Mouse (Mus musculus) stomach, embryonic 16.5 days (tissue): Measurements from ENCODE around the gene Aif1. TPM values are rescaled to one million over a fixed set of nuclear protein-coding genes. Genes with fewer than 3 reads are reported as not detected.

ENCODE experiments used
- ATAC-seq: fragments of 200-750 bp; cut with Nextera tagmentation; 2 replicates; pipeline ENCODE4 v1.8.0; 2017; ENCODE audit warnings: moderate number of reproducible peaks, moderate TSS enrichment; ENCODE audit not compliant: insufficient read depth, low FRiP score
- H3K27ac ChIP-seq: fragments of 300-500 bp; sonication (generic); 2 replicates; pipeline ENCODE4 v1.5.1; 2014; ENCODE audit warnings: low read length
- H3K27me3 ChIP-seq: fragments of 300-500 bp; sonication (generic); 2 replicates; pipeline ENCODE4 v1.6.1; 2014; ENCODE audit warnings: low read length, control low read depth, mixed read lengths; ENCODE audit not compliant: control insufficient read depth, insufficient read depth
- H3K36me3 ChIP-seq: fragments of 300-500 bp; sonication (generic); 2 replicates; pipeline ENCODE4 v1.6.1; 2014; ENCODE audit warnings: low read length; ENCODE audit not compliant: control insufficient read depth, insufficient read depth
- H3K4me1 ChIP-seq: fragments of 300-500 bp; sonication (generic); 2 replicates; pipeline ENCODE4 v1.6.1; 2014; ENCODE audit warnings: low read length, control low read depth, mixed read lengths; ENCODE audit not compliant: control insufficient read depth, insufficient read depth
- H3K4me2 ChIP-seq: fragments of 300-500 bp; sonication (generic); 2 replicates; pipeline ENCODE4 v1.6.1; 2014; ENCODE audit warnings: low read depth, low read length, mixed read lengths
- H3K4me3 ChIP-seq: fragments of 300-500 bp; sonication (generic); replicated peaks from 2 replicates; pipeline ENCODE4 v1.5.1; 2014; ENCODE audit warnings: mild to moderate bottlenecking, low read length
- H3K9ac ChIP-seq: fragments of 300-500 bp; sonication (generic); 2 replicates; pipeline ENCODE4 v1.6.1; 2014; ENCODE audit warnings: low read length
- H3K9me3 ChIP-seq: fragments of 300-500 bp; sonication (generic); replicated peaks from 2 replicates; pipeline ENCODE4 v1.6.1; 2016; ENCODE audit warnings: low read length, control low read depth; ENCODE audit not compliant: control insufficient read depth
- WGBS: fragments of 180-500 bp; shearing (Covaris S2); extraction: QIAGEN DNeasy Blood & Tissue Kit; methylation state at CpG from one replicate; pipeline ENCODE4 v1.1.7; 2014; 5-methylcytosine and 5-hydroxymethylcytosine counted together
- polyA plus RNA-seq: library from polyadenylated mRNA; unstranded; fragments of >200 nt; fragmentation: Nextera tagmentation; extraction: Ambion mirVana; gene quantifications from 2 replicates; pipeline ENCODE4 v1.2.1, GENCODE M21; 2015

Aif1 gene
- polyA plus RNA-seq, 1 experiment from 2014 or later = 20.2 TPM

DNA sequence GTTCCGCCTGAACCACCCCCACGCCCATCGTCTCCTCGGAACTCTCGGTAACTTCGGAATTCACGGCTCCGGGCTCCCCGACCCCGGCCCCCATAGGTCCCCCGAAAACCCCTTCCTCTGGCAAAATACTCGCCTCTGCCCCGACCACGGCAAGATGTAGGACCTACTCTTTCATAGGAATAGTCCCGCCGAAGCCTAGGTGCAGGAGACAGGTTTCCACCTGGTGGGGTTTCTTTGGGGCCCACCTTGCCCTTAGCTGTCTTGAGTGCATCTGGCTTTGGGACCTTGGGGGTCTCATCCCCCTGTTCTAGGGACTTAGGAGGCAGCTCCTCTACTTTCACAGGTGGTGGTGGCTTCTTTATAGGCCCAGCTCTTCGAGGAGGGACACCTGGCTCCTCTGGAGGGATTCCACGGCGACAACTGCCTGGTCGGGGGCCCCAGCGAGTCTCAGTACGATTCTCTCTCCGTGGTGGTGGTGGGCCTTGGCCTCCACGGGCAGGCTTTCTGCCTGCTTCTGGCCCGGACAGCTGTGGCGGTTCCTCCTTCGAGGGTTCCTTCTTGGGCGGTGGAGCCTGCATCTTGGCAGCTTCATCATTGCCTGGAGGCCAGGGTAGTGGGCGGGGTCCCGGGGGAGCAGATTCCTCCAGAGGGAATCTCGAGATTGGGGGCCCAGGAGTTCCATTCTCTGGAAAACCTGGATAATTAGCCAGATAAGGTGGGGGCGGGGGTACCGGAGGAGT lies 19.2 kb downstream of the Aif1 start:
- no peak overlapping the region for H3K9ac ChIP-seq
- WGBS = 85% methylated on average over 33 of the region's 33 CpGs
- ATAC-seq = no peak
- peaks cover 74% of the 10 kb centered on the region for H3K36me3 ChIP-seq
- no peaks in the 10 kb centered on the region for H3K9me3 ChIP-seq
- H3K27ac ChIP-seq = no peak overlapping the region
- no peak overlapping the region for H3K4me3 ChIP-seq
- no peak overlapping the region for H3K4me2 ChIP-seq
- no peaks in the 10 kb centered on the region for H3K27me3 ChIP-seq
- no peaks in the 10 kb centered on the region for H3K4me1 ChIP-seq

DNA sequence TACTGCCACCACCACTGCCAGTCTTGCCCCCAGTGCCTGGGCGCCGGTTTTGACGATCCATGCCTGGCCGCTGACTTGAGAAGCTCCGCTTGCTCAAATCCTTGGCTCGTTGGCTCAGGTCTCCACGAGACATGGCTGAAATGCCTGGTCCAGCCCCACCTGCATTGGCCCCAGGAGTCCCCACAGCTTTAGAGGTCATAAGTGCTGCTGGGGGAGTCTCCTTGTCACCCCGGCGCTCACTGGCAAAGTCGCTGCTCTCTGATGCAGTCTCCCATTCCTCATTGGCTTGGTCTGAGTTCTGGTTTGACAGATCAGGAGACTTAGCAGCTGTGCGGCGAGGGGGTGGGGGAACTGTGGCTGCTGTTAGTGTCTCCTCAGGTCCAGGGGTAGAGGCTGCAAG lies 20.4 kb downstream of the Aif1 start:
- Histone ChIP-seq H3K4me1 (no peaks in the 10 kb centered on the region), H3K4me3 (no peak overlapping the region), H3K4me2 (no peak overlapping the region), H3K27ac (no peak overlapping the region), H3K36me3 (peaks cover 66% of the 10 kb centered on the region), H3K27me3 (no peaks in the 10 kb centered on the region), H3K9me3 (no peaks in the 10 kb centered on the region), H3K9ac (no peak overlapping the region)
- 88% methylated on average over 12 of the region's 12 CpGs for WGBS
- no peak for ATAC-seq

DNA sequence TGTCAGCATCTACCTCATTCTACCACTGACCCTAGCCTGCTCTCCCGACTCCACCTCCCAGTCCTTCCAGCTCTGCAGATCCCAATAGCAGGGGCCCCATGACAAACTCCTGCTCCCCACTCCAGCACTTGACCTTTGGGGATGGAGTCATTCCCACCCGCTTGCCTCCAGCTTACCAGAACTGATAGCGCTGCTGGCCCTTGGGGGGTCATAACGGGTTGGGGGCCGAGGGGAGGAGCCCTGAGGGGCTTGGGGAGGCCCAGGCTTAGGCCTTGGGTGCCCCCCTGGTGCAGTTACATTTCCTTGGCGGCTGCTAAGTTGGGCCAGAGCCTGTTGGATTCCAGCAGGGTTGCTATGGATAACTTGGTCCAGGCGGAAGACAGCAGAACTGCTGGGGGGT lies 21.3 kb downstream of the Aif1 start:
- H3K9me3 ChIP-seq = no peaks in the 10 kb centered on the region
- no peak overlapping the region for H3K27ac ChIP-seq
- ATAC-seq = no peak
- no peak overlapping the region for H3K9ac ChIP-seq
- no peaks in the 10 kb centered on the region for H3K4me1 ChIP-seq
- peaks cover 69% of the 10 kb centered on the region for H3K36me3 ChIP-seq
- H3K4me3 ChIP-seq = no peak overlapping the region
- H3K4me2 ChIP-seq = no peak overlapping the region
- WGBS = 86% methylated on average over 7 of the region's 7 CpGs
- H3K27me3 ChIP-seq = no peaks in the 10 kb centered on the region

DNA sequence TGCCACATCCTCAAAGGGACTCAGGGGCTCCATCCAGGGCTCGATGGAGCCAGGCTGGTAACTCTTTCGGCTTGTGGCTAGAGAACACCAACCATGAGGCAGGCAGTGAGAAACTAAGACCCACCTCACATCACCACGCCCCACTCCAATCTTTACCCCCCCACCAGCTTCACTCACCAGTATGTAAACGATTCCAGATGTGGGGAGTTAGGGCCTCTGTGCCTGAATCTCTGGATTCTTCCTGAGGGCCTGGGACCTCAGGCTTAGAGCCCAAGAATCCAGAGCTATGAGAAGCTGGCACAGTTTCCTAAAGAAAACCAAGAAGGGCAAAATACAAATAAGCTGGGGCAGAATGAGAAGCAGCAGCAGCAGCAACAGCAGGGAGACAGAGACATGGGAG lies 21.9 kb downstream of the Aif1 start:
- Histone ChIP-seq H3K4me3 (no peak overlapping the region), H3K9me3 (no peaks in the 10 kb centered on the region), H3K27ac (no peak overlapping the region), H3K9ac (no peak overlapping the region), H3K27me3 (no peaks in the 10 kb centered on the region), H3K36me3 (peaks cover 68% of the 10 kb centered on the region), H3K4me2 (no peak overlapping the region), H3K4me1 (no peaks in the 10 kb centered on the region)
- ATAC-seq = no peak
- WGBS = 81% methylated on average over 4 of the region's 4 CpGs

DNA sequence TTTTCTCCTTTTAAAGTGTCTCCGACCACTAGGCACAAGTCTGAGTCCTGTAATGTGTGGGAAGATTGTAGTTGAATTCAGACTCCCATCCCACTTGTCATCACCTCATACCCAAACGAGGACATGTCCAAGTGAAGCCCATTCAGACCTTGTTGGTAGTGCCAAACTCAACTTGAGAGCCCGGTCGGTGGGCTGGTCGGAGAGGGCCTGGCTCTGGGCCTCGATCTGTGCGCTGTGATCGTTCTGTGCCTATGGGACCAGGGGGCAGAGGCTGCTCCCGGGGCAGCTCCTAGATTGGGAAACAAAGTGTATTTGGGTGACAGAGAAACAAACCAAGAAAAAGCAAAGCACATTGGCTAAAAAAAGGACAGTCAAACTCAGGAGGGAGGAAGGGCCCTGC lies 22.8 kb downstream of the Aif1 start:
- no peaks in the 10 kb centered on the region for H3K9me3 ChIP-seq
- H3K4me2 ChIP-seq = no peak overlapping the region
- WGBS = 89% methylated on average over 9 of the region's 9 CpGs
- no peaks in the 10 kb centered on the region for H3K27me3 ChIP-seq
- no peak overlapping the region for H3K4me3 ChIP-seq
- H3K36me3 ChIP-seq = peaks cover 60% of the 10 kb centered on the region
- H3K27ac ChIP-seq = no peak overlapping the region
- H3K9ac ChIP-seq = no peak overlapping the region
- ATAC-seq = no peak
- H3K4me1 ChIP-seq = no peaks in the 10 kb centered on the region

DNA sequence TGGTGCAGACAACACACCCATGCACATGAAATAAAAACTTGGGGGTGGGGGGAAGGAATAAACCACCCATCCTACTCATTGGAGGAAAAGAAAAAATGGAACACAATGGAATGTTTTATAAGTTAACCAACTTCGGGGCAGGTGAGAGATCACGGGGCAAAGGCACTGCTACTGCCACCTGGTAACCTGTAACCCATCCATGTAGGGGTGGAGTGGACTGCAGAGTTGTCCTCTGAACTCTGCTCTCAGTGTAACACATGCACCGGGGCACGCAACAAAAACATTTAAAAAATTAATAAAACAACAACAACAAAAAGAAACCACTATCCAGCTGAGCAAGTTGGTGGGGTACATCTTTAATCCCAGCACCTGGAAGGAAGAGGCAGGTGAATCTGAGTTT lies 23.7 kb downstream of the Aif1 start:
- H3K9ac ChIP-seq = no peak overlapping the region
- no peak for ATAC-seq
- no peaks in the 10 kb centered on the region for H3K27me3 ChIP-seq
- no peak overlapping the region for H3K4me2 ChIP-seq
- WGBS = 89% methylated on average over 4 of the region's 4 CpGs
- no peaks in the 10 kb centered on the region for H3K4me1 ChIP-seq
- no peaks in the 10 kb centered on the region for H3K9me3 ChIP-seq
- H3K27ac ChIP-seq = no peak overlapping the region
- H3K4me3 ChIP-seq = no peak overlapping the region
- peaks cover 51% of the 10 kb centered on the region for H3K36me3 ChIP-seq

DNA sequence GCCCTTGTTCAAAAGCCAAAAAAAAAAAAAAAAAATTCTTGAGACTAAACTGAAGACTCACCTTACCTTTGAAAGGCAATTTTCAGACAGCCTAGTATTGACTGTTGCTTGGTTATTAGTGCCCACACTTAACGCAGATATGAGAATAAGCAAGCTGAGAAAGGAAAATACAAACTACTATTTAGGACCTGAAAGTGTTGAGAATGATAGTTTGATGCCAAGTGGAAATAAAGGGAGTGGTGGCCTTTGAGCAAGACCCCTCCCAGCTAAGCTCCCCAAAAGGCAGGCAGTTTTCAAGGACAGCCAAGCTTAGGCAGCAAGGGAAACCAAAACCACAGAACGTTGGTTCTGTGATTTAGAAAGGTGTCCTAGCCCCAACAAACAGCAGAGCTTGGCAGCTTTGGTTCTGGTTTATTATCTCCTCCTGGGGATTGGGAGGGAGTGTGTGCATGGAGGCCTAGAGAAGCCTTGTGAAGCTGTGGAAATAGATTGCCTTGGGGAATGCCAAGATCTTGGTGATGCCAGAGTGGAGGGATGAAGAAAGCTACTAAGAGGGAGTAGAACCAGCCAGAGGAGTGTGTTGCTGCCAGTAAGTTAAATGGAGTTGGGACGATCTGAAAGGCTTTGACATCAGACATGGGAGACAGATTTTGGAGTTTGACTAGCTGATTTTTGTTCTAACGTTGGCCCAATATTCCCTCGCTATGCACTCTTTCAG lies 27.8 kb downstream of the Aif1 start:
- Histone ChIP-seq H3K27me3 (no peaks in the 10 kb centered on the region), H3K4me3 (no peak overlapping the region), H3K27ac (no peak overlapping the region; the same call in 1 of the 2 replicates), H3K9me3 (no peaks in the 10 kb centered on the region), H3K4me1 (no peaks in the 10 kb centered on the region), H3K36me3 (peaks cover 42% of the 10 kb centered on the region), H3K4me2 (no peak overlapping the region), H3K9ac (no peak overlapping the region)
- no peak for ATAC-seq
- WGBS = 64% methylated on average over 5 of the region's 5 CpGs

DNA sequence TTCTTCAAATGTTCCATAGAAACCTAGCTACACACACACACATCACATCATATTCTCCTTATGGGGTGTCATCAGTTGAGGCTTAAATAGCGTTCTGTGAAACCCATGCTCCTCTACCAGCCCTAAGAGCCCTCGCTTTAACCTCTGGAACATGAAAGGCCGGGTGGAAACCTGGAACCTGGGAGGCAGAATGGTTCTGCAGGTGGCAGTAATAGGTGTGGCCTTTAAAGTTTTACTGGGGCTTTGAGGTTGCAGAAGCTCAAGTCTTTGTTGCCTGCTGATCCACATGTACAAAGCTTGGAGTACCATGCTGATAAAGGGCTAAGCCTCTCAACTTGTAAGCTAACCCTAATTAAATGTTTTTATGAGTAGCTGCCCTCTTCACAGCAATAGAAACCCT lies 28.5 kb downstream of the Aif1 start:
- Histone ChIP-seq H3K4me3 (no peak overlapping the region), H3K4me1 (no peaks in the 10 kb centered on the region), H3K27me3 (no peaks in the 10 kb centered on the region), H3K4me2 (no peak overlapping the region), H3K36me3 (peaks cover 43% of the 10 kb centered on the region), H3K27ac (peak overlapping the region; percentile 38; the same call in 1 of the 2 replicates), H3K9ac (no peak overlapping the region), H3K9me3 (no peaks in the 10 kb centered on the region)
- no peak for ATAC-seq
- WGBS = 54% methylated on average over 3 of the region's 3 CpGs

DNA sequence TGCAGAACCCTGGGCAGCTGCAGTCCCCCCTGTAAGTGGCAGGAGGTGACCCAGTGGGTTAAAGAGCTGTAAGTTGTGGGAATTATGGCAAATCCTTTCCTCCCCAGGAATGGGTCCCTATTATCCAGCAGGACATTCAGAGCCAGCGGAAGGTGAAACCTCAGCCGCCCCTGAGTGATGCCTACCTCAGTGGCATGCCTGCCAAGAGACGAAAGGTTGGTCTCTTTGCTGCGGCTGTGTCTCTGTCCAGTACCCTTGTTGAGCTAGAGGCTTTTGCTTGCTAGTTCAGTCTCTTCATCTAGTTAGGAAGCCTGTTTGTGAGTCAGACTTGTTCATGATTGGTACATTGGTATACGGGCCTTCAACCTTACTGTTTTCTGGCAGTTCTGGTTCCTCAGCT lies 29.7 kb downstream of the Aif1 start:
- WGBS = 89% methylated on average over 5 of the region's 5 CpGs
- no peaks in the 10 kb centered on the region for H3K4me1 ChIP-seq
- no peak for ATAC-seq

More for the DNA sequence above, 29.7 kb downstream of the Aif1 start:
- Histone ChIP-seq H3K36me3 (peaks cover 50% of the 10 kb centered on the region), H3K4me3 (no peak overlapping the region), H3K27me3 (no peaks in the 10 kb centered on the region), H3K9ac (no peak overlapping the region), H3K9me3 (no peaks in the 10 kb centered on the region), H3K4me2 (no peak overlapping the region), H3K27ac (no peak overlapping the region)
